Comparison of ENCODE assay signal across 10 mouse cellular contexts in the genomic region with DNA sequence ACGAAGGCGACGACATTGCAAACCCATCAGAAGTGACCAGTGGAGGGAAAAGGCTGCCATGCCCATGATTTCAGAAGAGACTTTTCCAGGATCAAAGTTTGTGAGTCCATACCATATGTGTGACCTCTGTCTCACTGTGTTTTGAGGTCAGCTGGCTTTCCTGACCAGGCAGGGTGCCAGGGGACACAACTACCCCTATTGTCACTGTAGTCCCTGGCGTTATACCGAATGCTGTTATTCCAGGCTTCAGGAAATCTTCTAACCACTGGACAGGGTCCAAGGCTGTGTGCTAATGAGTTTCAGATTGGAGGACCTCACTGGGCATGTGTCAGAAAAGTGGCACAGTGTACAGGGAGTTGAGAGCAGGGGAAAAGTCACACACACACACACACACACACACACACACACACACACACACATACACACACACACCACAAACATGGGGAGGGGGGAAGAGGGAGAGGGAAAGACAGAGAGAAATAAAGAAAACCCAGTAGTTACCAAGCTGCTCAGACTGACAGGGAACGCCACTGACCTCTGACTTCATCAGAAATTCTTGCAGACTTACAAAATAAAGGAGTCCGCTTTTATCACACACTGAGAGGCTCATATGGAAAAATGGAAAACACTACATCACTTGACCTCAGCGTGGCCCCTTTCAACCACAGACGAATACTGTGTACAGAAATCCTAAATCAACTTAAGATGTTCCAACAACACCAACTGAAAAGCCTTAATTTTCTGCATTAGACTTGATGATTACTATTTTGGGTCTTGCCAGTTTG.
DNase-seq lines count a peak whose midpoint lies in the region; ATAC-seq and TF ChIP-seq lines count a peak whose summit lies in the region.
"Had no signal": no experiment of that assay in that cellular context is flagged by ENCODE, and none has a peak within 500 bp of the region (broad histone marks: within the 10 kb centered on the region; RNA-seq: fewer than 3 reads in every experiment).

No protein-coding gene starts in this region.

- no peak overlapping the region for H3K9ac ChIP-seq in kidney, embryonic 15.5 days
- 0 out of 2 replicates have a peak overlapping the region, but pooled peaks have one; percentile 17 for H3K9ac ChIP-seq in heart, embryonic 14.5 days (ENCODE audit: low read length)
- no peak overlapping the region for H3K9ac ChIP-seq in liver, postnatal 0 days (replicated peaks)
- H3K9ac ChIP-seq: neural tube, embryonic 12.5 days had no signal

- no peak for ATAC-seq in kidney, embryonic 15.5 days (replicated peaks; ENCODE audit: low FRiP score)
- ATAC-seq in heart, embryonic 14.5 days (ENCODE audit: insufficient number of reproducible peaks, insufficient read depth, low FRiP score, low read depth) = peak; percentile 86
- ATAC-seq in liver, postnatal 0 days = peak; percentile 74

- no peaks in the 10 kb centered on the region for H3K27me3 ChIP-seq in kidney, embryonic 15.5 days
- no peaks in the 10 kb centered on the region for H3K27me3 ChIP-seq in heart, embryonic 14.5 days (ENCODE audit: control insufficient read depth, insufficient read depth, low read length)
- no peaks in the 10 kb centered on the region for H3K27me3 ChIP-seq in liver, postnatal 0 days (ENCODE audit: insufficient read depth, low read length)
- H3K27me3 ChIP-seq: neural tube, embryonic 12.5 days had no signal

- H3K4me1 ChIP-seq in kidney, embryonic 15.5 days = peaks cover 10% of the 10 kb centered on the region
- H3K4me1 ChIP-seq in heart, embryonic 14.5 days (ENCODE audit: control insufficient read depth in 2 of 2, insufficient read depth in 2 of 2, low read length in 2 of 2) = peaks cover 25 to 40% of the 10 kb centered on the region in 2 experiments
- no peaks in the 10 kb centered on the region for H3K4me1 ChIP-seq in liver, postnatal 0 days (ENCODE audit: insufficient read depth)
- H3K4me1 ChIP-seq: neural tube, embryonic 12.5 days had no signal

- DNase-seq in kidney, adult 11 months = peak; percentile 47
- DNase-seq in embryo, embryonic 11 days = peak; percentile 43
- peak; percentile 56 for DNase-seq in liver, postnatal 0 days
- DNase-seq in layer of hippocampus, adult 11-12 months (ENCODE audit: low spot score) = no peak
- DNase-seq in layer of hippocampus, postnatal 25 days (ENCODE audit: extremely low spot score in 1 of 2, low spot score in 1 of 2) = no peak
- DNase-seq in thymus, postnatal 10 days (ENCODE audit: low spot score in 2 of 2) = no peak

- no peaks in the 10 kb centered on the region for H3K36me3 ChIP-seq in kidney, embryonic 15.5 days
- H3K36me3 ChIP-seq in heart, embryonic 14.5 days (ENCODE audit: control insufficient read depth, insufficient read depth, low read length) = peaks cover 8% of the 10 kb centered on the region
- H3K36me3 ChIP-seq in liver, postnatal 0 days (replicated peaks; ENCODE audit: insufficient read depth, low read length) = peaks cover 14% of the 10 kb centered on the region
- H3K36me3 ChIP-seq: neural tube, embryonic 12.5 days had no signal

- no peak overlapping the region for H3K4me2 ChIP-seq in kidney, embryonic 15.5 days
- H3K4me2 ChIP-seq in heart, embryonic 14.5 days (ENCODE audit: low read length) = peak overlapping the region; percentile 16
- no peak overlapping the region for H3K4me2 ChIP-seq in liver, postnatal 0 days (ENCODE audit: low read depth, low read length)
- H3K4me2 ChIP-seq: neural tube, embryonic 12.5 days had no signal

- TF ChIP-seq EP300 in liver, postnatal 0 days (IDR thresholded peaks at IDR 0.05; ENCODE audit: low read depth) = no peak

- no peak for TF ChIP-seq CTCF in liver, postnatal 0 days (IDR thresholded peaks at IDR 0.05; ENCODE audit: low read depth)

- H3K27ac ChIP-seq in kidney, embryonic 15.5 days = no peak overlapping the region
- peak overlapping the region; percentile 76 to 85 for H3K27ac ChIP-seq in heart, embryonic 14.5 days (replicated peaks in 1 of 2; ENCODE audit: control insufficient read depth in 1 of 2, insufficient read depth in 1 of 2, low read depth in 2 of 2, low read length in 2 of 2)
- H3K27ac ChIP-seq in liver, postnatal 0 days (ENCODE audit: low read depth) = peak overlapping the region; percentile 7; the same call in 1 of the 2 replicates
- H3K27ac ChIP-seq: neural tube, embryonic 12.5 days had no signal

- H3K9me3 ChIP-seq in kidney, embryonic 15.5 days (replicated peaks) = no peaks in the 10 kb centered on the region
- H3K9me3 ChIP-seq in heart, embryonic 14.5 days (ENCODE audit: control insufficient read depth, low read length) = no peaks in the 10 kb centered on the region
- H3K9me3 ChIP-seq in liver, postnatal 0 days (ENCODE audit: low read length) = no peaks in the 10 kb centered on the region
- H3K9me3 ChIP-seq: G1E; neural tube, embryonic 12.5 days had no signal

- H3K4me3 ChIP-seq in kidney, embryonic 15.5 days (replicated peaks) = no peak overlapping the region
- no peak overlapping the region for H3K4me3 ChIP-seq in heart, embryonic 14.5 days (ENCODE audit: control insufficient read depth in 1 of 2, insufficient read depth in 1 of 2, low read depth in 1 of 2, low read length in 2 of 2)
- H3K4me3 ChIP-seq in liver, postnatal 0 days (ENCODE audit: low read depth, low read length) = no peak overlapping the region
- H3K4me3 ChIP-seq: neural tube, embryonic 12.5 days had no signal

- 56% methylated on average over 9 of the region's 9 CpGs for WGBS in kidney, embryonic 15.5 days
- 32% methylated on average over 9 of the region's 9 CpGs for WGBS in heart, embryonic 14.5 days
- 64% methylated on average over 9 of the region's 9 CpGs for WGBS in liver, postnatal 0 days (ENCODE audit: insufficient replicate concordance)

Comparison
In these comparisons a context has a peak if more than half of its experiments do, and no peak if none do; other contexts are left out.
1. DNase-seq: peak in kidney, adult 11 months (single experiment), embryo, embryonic 11 days (single experiment) and liver, postnatal 0 days (single experiment); none in layer of hippocampus, adult 11-12 months (single experiment), layer of hippocampus, postnatal 25 days (0 of 2) and thymus, postnatal 10 days (0 of 2).